Mouse (Mus musculus): ENCODE measurements around the gene Ythdf2.

Ythdf2 gene

DNA sequence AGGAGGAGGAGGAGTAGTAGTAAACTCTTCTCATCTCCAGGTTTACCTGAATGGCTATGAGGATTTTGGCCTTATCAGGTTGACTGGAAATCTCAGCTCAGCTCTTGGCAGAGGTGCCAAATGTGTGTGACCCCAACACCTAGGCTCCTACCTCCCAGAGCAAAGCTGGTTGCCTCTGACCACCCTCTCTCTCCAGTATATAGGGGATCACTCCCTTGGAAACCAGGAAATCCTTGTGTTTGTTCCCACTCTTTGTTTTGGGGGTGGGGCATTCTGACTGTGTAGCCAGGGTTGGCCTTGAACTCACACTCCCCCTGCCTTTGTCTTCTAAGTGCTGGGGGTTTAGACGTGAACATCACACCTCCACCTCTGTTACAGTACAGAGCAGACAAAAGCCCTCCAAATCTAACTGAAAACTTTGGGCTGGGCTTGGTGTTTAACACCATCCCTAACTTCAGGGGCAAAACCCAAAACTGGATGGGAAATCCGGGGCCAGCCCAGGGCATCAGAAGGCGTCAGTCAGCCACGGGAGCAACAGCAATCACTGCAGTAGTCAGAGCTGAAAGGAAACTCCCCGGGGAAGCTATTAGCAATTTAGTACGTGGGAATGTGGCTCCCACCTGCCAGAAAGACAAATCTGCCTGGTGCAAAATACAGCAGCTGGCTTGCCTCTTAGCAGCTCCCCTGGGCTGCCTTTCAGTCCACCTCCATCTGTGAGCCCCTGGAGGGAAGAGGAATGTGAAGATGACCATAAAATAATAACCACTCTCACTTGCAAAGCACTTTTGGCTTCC lies 57.0 kb downstream of the Ythdf2 start:
- no peak for DNase-seq (ENCODE audit: low read depth in 2 of 2, low spot score in 2 of 2)

DNA sequence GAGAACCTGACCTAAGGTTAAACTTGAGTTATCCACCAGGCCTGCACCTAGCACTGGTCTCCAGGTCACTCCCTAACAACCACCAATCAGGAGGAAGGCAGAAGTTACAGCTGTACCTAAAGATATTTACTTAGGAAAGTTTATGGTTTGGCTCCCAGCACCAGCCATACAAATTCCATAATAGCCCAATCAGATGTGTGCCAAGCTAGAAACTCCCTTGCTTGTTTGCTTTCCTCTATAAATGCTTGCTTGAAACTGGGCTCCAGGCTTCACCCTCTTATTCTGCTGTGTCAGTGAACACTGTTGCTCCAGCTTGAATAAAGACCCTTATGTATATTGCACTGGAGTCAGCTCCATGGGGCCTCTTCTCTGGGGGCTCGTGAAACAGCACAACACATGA lies 60.4 kb downstream of the Ythdf2 start:
- DNase-seq (ENCODE audit: low read depth in 2 of 2, low spot score in 2 of 2), result no peak

DNA sequence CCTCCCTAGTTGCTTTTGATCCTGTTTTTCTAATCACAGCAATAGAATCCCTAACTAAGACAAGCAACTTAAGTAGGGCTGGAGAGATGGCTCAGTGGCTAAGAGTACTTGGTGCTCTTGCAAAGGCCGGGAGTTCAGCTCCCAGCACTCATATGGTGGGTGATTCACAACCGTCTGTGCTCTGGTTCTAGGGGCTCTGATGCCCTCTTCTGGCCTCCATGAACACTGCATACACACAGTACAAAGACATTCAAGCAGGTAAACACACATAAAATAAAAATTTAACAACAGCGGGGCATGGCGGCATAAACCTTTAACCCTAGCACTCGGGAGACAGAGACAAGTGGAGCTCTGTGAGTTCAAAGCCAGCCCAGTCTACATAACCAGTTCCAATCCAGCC lies 65.9 kb downstream of the Ythdf2 start:
- no peak for DNase-seq (ENCODE audit: low read depth in 2 of 2, low spot score in 2 of 2)

DNA sequence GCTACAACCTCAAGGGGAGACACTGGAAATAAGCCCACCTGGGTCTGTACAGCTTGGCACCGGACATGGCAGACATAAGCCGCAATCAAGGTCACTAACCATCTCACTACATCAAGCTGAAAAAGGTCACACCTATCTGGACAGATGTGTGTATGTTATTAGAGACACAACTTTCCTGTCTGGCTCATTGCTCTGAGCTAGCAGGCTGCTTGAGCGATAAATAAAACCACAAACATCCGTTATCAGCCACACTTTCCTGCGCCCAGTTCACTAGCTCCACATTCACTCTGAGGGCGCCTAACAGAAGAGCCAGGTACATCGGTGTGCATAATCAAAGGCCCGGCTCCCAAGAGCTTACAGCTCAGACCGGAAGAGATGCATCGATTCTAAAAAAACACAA lies 67.0 kb downstream of the Ythdf2 start:
- DNase-seq (ENCODE audit: low read depth in 2 of 2, low spot score in 2 of 2), result no peak

DNA sequence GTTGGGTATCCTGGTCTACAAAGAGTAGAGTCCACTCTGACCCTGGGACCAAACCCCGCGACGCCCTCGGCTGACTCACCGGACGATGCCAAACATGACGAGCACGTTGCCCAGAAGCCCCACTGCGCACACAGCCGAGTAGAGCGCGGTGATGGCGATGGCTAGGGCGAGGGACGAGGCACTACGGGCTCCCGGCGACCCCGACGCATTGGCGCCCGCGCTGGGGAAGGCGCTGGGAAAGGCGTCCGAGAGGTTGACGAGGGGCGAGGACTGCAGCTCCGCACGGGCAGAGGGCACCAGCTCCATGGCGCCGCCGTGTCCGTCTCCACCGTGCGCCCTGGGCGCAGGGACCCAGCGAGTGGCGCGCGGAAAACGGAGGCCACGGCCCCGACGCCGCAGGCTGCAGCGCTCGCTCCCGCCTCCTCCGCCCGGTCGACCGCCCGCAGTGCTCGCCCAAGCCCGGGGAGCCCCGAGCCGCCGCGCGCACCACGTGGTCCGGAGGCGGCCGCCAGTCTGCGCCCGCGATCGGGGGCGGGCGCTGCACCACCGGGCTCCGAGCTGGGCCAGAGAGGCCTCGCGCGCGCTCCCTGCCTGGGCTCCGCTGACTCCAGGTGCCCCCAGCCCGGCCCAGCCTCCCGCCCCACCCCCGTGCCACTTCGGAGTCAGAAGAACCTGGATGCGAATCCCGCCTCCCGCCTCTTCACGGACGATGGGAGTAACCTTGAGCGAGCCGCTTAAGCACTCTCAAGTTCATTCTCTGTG lies 67.8 kb downstream of the Ythdf2 start, which contains the start of gene Oprd1:
TSS of gene Oprd1 (minus strand) at position 407 of the 762 bp plus-strand sequence.
- no peak for DNase-seq (ENCODE audit: low read depth in 2 of 2, low spot score in 2 of 2)

DNA sequence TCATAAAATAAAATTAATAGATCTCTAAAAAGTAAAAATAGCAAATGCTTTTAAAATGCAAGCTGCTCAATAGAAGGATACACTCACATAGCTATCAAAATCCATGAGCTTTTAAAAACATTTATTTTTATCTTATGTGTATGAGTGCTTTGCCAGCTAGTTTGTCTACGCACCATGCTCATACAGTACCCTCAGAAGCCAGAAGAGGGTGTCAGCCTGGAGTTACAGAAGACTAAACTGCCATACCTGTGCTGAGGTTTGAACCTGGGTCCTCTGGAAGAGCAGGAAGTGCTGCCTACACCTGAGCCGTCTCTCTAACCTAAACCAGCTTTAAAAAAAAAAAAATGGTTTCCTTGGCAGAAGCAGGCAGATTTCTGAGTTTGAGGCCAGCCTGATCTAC lies 73.5 kb downstream of the Ythdf2 start:
- no peak for DNase-seq (ENCODE audit: low read depth in 2 of 2, low spot score in 2 of 2)

DNA sequence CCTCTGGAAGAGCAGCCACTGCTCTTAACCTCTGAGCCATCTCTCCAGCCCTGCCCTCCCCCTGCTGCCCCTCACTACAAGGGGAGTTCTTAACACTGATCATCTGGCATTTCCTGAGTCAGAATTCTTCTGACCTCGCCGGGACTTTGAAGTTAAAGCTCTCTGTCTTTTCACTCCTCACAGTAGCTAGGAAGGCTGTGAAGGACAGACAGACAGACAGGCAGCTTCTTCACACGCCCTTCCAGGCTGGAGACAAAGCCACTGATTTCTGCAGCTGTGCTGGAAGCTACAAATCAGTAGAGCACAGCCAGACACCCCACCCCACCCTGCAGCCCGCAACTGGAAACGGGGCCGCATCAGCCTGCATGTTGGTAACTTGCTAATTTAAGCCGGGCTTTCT lies 75.1 kb downstream of the Ythdf2 start:
- no peak for DNase-seq (ENCODE audit: low read depth in 2 of 2, low spot score in 2 of 2)
